Mouse (Mus musculus) right cerebral cortex, adult 18-20 months (tissue): ENCODE measurements around the gene Ajap1.

Experiments
- DNase-seq: peaks from one replicate; pipeline ENCODE4 v3.0.0; 2022; ENCODE audit warnings: mixed read lengths

The Ajap1 gene

DNA sequence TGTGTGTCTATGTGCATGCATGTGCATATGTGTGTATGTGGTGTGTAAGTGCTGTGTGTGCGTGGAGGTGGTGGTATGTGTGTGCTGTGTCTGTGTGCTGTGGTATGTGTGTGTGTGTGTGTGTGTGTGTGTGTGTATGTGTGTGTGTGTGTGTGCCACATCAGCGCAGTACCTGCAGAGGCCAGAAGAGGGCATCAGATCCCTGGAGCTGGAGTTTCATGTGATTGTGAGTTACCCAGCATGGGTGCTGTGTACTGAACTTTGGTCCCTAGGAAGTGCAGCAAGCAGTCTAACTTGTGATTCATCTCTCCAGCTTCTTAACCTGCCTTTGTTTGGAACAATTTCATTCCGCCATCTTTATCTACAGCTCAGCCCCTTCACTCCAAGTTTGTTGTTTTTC lies 137.6 kb downstream of the Ajap1 start:
- DNase-seq, result no peak

- DNase-seq, result no peak
Measured at GRCm38 (mm10) chr4:153340887-153341286, 141.7 kb downstream of the Ajap1 start.

DNA sequence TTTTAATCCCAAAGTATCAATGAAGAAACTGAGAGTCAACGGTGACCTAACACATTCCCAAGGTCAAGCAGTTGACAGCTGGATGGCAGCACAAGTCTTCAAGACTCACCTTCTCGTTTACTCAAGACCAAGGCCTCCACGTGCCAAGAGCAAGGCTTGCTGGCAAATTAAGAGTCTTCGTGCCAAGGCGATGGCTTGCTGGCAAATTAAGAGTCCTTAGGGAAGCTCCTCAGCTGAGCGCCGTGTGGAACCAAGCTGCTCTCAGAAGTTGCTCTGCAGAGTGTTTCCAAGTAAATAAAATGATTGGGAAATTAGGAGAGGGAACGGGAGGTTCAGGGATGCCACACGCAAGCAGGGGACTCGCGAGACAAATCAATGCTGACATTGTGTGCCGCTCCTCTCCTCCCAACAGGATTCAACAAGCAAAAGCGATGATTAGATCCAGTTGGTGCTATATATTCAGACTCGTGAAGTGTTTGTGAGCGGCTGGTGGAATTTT lies 147.3 kb downstream of the Ajap1 start:
- no peak for DNase-seq

DNA sequence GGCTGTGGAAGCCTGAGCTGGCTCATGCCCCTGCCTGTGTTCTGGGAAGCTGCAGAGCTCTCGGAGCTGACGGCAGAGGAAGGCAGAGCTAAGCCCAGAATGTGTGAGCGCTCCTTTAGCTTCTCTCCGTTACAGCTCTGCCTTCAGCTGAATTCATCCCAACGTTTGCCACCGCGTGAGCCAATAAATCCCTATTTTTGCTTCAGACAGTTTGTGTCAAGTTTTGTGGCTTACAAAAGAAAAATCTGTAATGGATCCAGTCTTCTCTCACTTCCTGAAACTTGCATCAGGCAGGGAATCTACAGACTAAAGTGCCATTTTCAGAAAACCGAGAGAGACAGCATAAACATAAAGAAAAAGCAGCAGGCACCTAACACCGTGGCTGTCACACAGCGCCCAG lies 154.8 kb downstream of the Ajap1 start:
- peak; percentile 39 for DNase-seq
